37 mouse cellular contexts compared by ENCODE assay signal in genomic region chr8:12334081-12334480, GRCm38 (mm10). TPM values are rescaled to one million over a fixed set of nuclear protein-coding genes. Genes with fewer than 3 reads are reported as not detected.
DNase-seq lines count a peak whose midpoint lies in the region; ATAC-seq and TF ChIP-seq lines count a peak whose summit lies in the region.
"Had no signal": no experiment of that assay in that cellular context is flagged by ENCODE, and none has a peak within 500 bp of the region (broad histone marks: within the 10 kb centered on the region; RNA-seq: fewer than 3 reads in every experiment).

No protein-coding gene starts in this region.

- DNase-seq in cerebellum, postnatal 10 days: peak; percentile 45 to 60
- no peak for DNase-seq in cerebellum, postnatal 36 days
- peak; percentile 45 for DNase-seq in hindbrain, postnatal 0 days (ENCODE audit: low spot score)
- DNase-seq in testis, postnatal 14 days (ENCODE audit: low spot score): no peak
- no peak for DNase-seq in lung, postnatal 0 days (ENCODE audit: low spot score)
- no peak for DNase-seq in kidney, postnatal 36 days
- DNase-seq: adrenal gland, adult 8-10 months; cerebellum, adult 8-10 months; gastrocnemius, postnatal 14 days; heart, postnatal 14 days; kidney, adult 9 months; kidney, postnatal 10 days; lung, postnatal 4 days; midbrain, embryonic 14.5 days; right cerebral cortex, adult 18-20 months; spleen, adult 18-20 months; thymus, adult 2 months; thymus, postnatal 36 days had no signal

- ATAC-seq in hindbrain, postnatal 0 days: no peak
- no peak for ATAC-seq in hindbrain, embryonic 13.5 days (ENCODE audit: low FRiP score)
- ATAC-seq in lung, postnatal 0 days: no peak
- ATAC-seq: intestine, postnatal 0 days had no signal

- H3K27me3 ChIP-seq in hindbrain, postnatal 0 days (ENCODE audit: insufficient read depth, low read length): peaks cover 19% of the 10 kb centered on the region; the same call in 1 of the 2 replicates
- H3K27me3 ChIP-seq in hindbrain, embryonic 13.5 days: peaks cover 89% of the 10 kb centered on the region
- H3K27me3 ChIP-seq in testis, adult 2 months (ENCODE audit: control insufficient read depth, insufficient read depth, low read length): no peaks in the 10 kb centered on the region
- no peaks in the 10 kb centered on the region for H3K27me3 ChIP-seq in lung, postnatal 0 days (replicated peaks; ENCODE audit: insufficient read depth, low read length)

- no peaks in the 10 kb centered on the region for H3K36me3 ChIP-seq in hindbrain, postnatal 0 days (ENCODE audit: insufficient read depth, low read length)
- H3K36me3 ChIP-seq in hindbrain, embryonic 13.5 days: no peaks in the 10 kb centered on the region
- H3K36me3 ChIP-seq in testis, adult 2 months (ENCODE audit: control insufficient read depth, insufficient read depth, low read length): no peaks in the 10 kb centered on the region
- H3K36me3 ChIP-seq in lung, postnatal 0 days (ENCODE audit: insufficient read depth, low read length): no peaks in the 10 kb centered on the region
- H3K36me3 ChIP-seq: embryonic facial prominence, embryonic 15.5 days; hindbrain, embryonic 10.5 days; limb, embryonic 13.5 days had no signal

- WGBS in hindbrain, postnatal 0 days: 38% methylated on average over 5 of the region's 5 CpGs
- 54% methylated on average over 5 of the region's 5 CpGs for WGBS in hindbrain, embryonic 13.5 days
- WGBS in lung, postnatal 0 days: 65% methylated on average over 5 of the region's 5 CpGs

- H3K9me3 ChIP-seq in hindbrain, postnatal 0 days (ENCODE audit: low read length): no peaks in the 10 kb centered on the region
- H3K9me3 ChIP-seq in hindbrain, embryonic 13.5 days: no peaks in the 10 kb centered on the region
- no peaks in the 10 kb centered on the region for H3K9me3 ChIP-seq in lung, postnatal 0 days (ENCODE audit: low read length)
- H3K9me3 ChIP-seq: embryonic facial prominence, embryonic 15.5 days; hindbrain, embryonic 10.5 days; limb, embryonic 13.5 days; megakaryocyte, embryonic 14.5 days had no signal

- no peak for TF ChIP-seq EP300 in lung, postnatal 0 days (IDR thresholded peaks at IDR 0.05)

- H3K27ac ChIP-seq in hindbrain, postnatal 0 days: no peak overlapping the region
- no peak overlapping the region for H3K27ac ChIP-seq in hindbrain, embryonic 13.5 days
- H3K27ac ChIP-seq in testis, adult 2 months (ENCODE audit: control insufficient read depth, insufficient read depth, low read depth, low read length): no peak overlapping the region
- no peak overlapping the region for H3K27ac ChIP-seq in lung, postnatal 0 days (ENCODE audit: low read length)
- H3K27ac ChIP-seq: embryonic facial prominence, embryonic 15.5 days; hindbrain, embryonic 10.5 days; limb, embryonic 13.5 days had no signal

- TF ChIP-seq CTCF in hindbrain, postnatal 0 days (IDR thresholded peaks at IDR 0.05; ENCODE audit: low read depth): no peak
- TF ChIP-seq CTCF in testis, adult 2 months (IDR thresholded peaks at IDR 0.05; ENCODE audit: control insufficient read depth, insufficient read depth, insufficient replicate concordance, low read depth, low read length): no peak
- no peak for TF ChIP-seq CTCF in lung, postnatal 0 days (IDR thresholded peaks at IDR 0.05)

- no peak overlapping the region for H3K4me3 ChIP-seq in hindbrain, postnatal 0 days (ENCODE audit: low read length)
- no peak overlapping the region for H3K4me3 ChIP-seq in hindbrain, embryonic 13.5 days
- peak overlapping the region; percentile 61 for H3K4me3 ChIP-seq in testis, adult 2 months (ENCODE audit: control insufficient read depth, low read depth, low read length)
- H3K4me3 ChIP-seq in lung, postnatal 0 days (ENCODE audit: low read depth, low read length): no peak overlapping the region
- H3K4me3 ChIP-seq: embryonic facial prominence, embryonic 15.5 days; hindbrain, embryonic 10.5 days; limb, embryonic 13.5 days; megakaryocyte, embryonic 14.5 days had no signal

- TF ChIP-seq POLR2A in testis, adult 2 months (IDR thresholded peaks at IDR 0.05; ENCODE audit: control insufficient read depth, low read depth, low read length): no peak

- H3K9ac ChIP-seq in hindbrain, postnatal 0 days (replicated peaks; ENCODE audit: low read length): no peak overlapping the region
- no peak overlapping the region for H3K9ac ChIP-seq in hindbrain, embryonic 13.5 days
- H3K9ac ChIP-seq in lung, postnatal 0 days (replicated peaks; ENCODE audit: low read depth): no peak overlapping the region
- H3K9ac ChIP-seq: embryonic facial prominence, embryonic 15.5 days; limb, embryonic 13.5 days had no signal

- H3K4me2 ChIP-seq in hindbrain, postnatal 0 days (ENCODE audit: low read depth, low read length): no peak overlapping the region
- no peak overlapping the region for H3K4me2 ChIP-seq in hindbrain, embryonic 13.5 days
- no peak overlapping the region for H3K4me2 ChIP-seq in lung, postnatal 0 days (replicated peaks; ENCODE audit: low read depth, low read length)
- H3K4me2 ChIP-seq: embryonic facial prominence, embryonic 15.5 days; limb, embryonic 13.5 days; liver, embryonic 11.5 days had no signal

- no peaks in the 10 kb centered on the region for H3K4me1 ChIP-seq in hindbrain, postnatal 0 days (ENCODE audit: insufficient read depth, low read length)
- peaks cover 19% of the 10 kb centered on the region for H3K4me1 ChIP-seq in hindbrain, embryonic 13.5 days (replicated peaks)
- no peaks in the 10 kb centered on the region for H3K4me1 ChIP-seq in testis, adult 2 months (ENCODE audit: control insufficient read depth, insufficient read depth, low read length)
- no peaks in the 10 kb centered on the region for H3K4me1 ChIP-seq in lung, postnatal 0 days (ENCODE audit: insufficient read depth, low read depth, low read length)
- H3K4me1 ChIP-seq: embryonic facial prominence, embryonic 15.5 days; megakaryocyte, embryonic 14.5 days had no signal

RNA-seq across cellular contexts. Expression of gene A230072I06Rik, which starts 55.5 kb away (rescaled TPM):
- total RNA-seq in hindbrain, postnatal 0 days (2014; rRNA removed): 0.36 and 0.63 TPM in 2 replicates
- not detected in 2 replicates for polyA plus RNA-seq in hindbrain, postnatal 0 days (2015; fragmentation: Nextera tagmentation; extraction: Ambion mirVana)
- 0.09 TPM in 1 of 2 replicates, not detected in the other for polyA plus RNA-seq in hindbrain, embryonic 13.5 days (2015; fragmentation: Nextera tagmentation; extraction: Ambion mirVana)
- not detected in 2 replicates for polyA plus RNA-seq in testis, adult 2 months (2012; rRNA removed)
- polyA plus RNA-seq in lung, postnatal 0 days (2015; fragmentation: Nextera tagmentation; extraction: Ambion mirVana): not detected in 2 replicates
- total RNA-seq: adrenal gland, adult 8-10 months; adrenal gland, postnatal 4 days; CH12.LX; common myeloid progenitor, adult 5-6 weeks; ES-E14; gastrocnemius, postnatal 14 days; granulocyte monocyte progenitor cell, adult 5-6 weeks; heart, postnatal 14 days; left cerebral cortex, adult 18-20 months had no signal
- polyA plus RNA-seq: C2C12; embryonic facial prominence, embryonic 15.5 days; heart, embryonic 14.5 days; hindbrain, embryonic 10.5 days; intestine, postnatal 0 days; limb, embryonic 13.5 days; liver, embryonic 11.5 days; liver, embryonic 16.5 days; lung, embryonic 16.5 days; midbrain, embryonic 14.5 days; neural tube, embryonic 11.5 days; thymus, adult 2 months had no signal

Comparison
In these comparisons a context has a peak if more than half of its experiments do, and no peak if none do; other contexts are left out.
1. DNase-seq: peak in cerebellum, postnatal 10 days (2 of 2) and hindbrain, postnatal 0 days (single experiment); none in cerebellum, postnatal 36 days (0 of 2), testis, postnatal 14 days (single experiment), lung, postnatal 0 days (single experiment) and kidney, postnatal 36 days (0 of 2).